Mouse (Mus musculus) testis, adult 2 months (tissue): ENCODE results near the gene Pctp.

ENCODE experiments used
- CTCF ChIP-seq: fragments of 200-500 bp; IDR thresholded peaks from 2 replicates; pipeline ENCODE4 v1.5.1; 2012; ENCODE audit warnings: low read depth, mild to moderate bottlenecking, inconsistent platforms, low read length, moderate library complexity; ENCODE audit not compliant: control insufficient read depth, insufficient read depth, insufficient replicate concordance
- POLR2A ChIP-seq: fragments of 200-500 bp; IDR thresholded peaks from 2 replicates; pipeline ENCODE4 v1.6.1; 2012; ENCODE audit warnings: low read depth, mild to moderate bottlenecking, inconsistent platforms, low read length, moderate library complexity; ENCODE audit not compliant: control insufficient read depth

DNA sequence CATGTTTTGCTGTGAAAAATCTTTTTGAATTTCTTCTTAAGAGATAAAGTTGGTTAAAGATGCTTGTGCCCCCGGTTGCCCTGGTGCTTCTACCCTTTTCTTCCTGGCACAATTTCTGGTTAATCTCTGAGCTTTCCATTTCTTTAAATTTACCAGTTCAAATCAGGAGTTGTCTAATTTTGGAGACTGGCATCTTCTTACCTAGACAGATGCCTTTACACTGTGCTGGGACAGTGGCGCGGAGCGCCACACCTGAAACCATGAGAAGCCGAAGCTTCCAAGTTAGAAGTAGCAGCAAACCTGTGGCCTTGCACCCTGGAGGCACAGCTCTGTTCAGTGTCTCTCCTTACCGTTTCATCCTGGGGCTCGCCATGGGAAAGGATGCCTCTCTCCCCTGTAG, 28.4 kb upstream of the Pctp start:
- no peak for TF ChIP-seq CTCF
- TF ChIP-seq POLR2A = no peak
